Mouse (Mus musculus): ENCODE data around the gene Stap1. TPM values are rescaled to one million over a fixed set of nuclear protein-coding genes. Genes with fewer than 3 reads are reported as not detected.

The Stap1 gene
- total RNA-seq, 2 experiments from 2014 or later = 0.70 to 1.1 TPM

GRCm38 (mm10) chr5:86118457-86119094 lies 47.0 kb downstream of the Stap1 start:
- no peak for DNase-seq (ENCODE audit: low spot score in 2 of 2)

GRCm38 (mm10) chr5:86128749-86129148 lies 57.2 kb downstream of the Stap1 start:
- no peak for DNase-seq (ENCODE audit: low spot score in 2 of 2)

- no peak for DNase-seq (ENCODE audit: low spot score in 2 of 2)
These were observed 58.3 kb downstream of the Stap1 start for GRCm38 (mm10) chr5:86129828-86130227.

Other genes starting within 250 kb of the Stap1 start
- gene Cenpc1, start 6.2 kb upstream of the Stap1 start, total RNA-seq (2021) = 10 to 100 TPM; 10.6 to 13.0 TPM
- gene Uba6, start 101.1 kb downstream of the Stap1 start, total RNA-seq (2021) = 10 to 100 TPM; 19.4 to 22.0 TPM
- under 1 TPM; 0.61 to 0.66 TPM for gene Gnrhr, start 126.2 kb downstream of the Stap1 start, total RNA-seq (2021)
- not detected for gene Tmprss11c, start 217.6 kb downstream of the Stap1 start, total RNA-seq (2021)

Data from adrenal gland, adult 18-20 months (tissue).